In the genomic region with DNA sequence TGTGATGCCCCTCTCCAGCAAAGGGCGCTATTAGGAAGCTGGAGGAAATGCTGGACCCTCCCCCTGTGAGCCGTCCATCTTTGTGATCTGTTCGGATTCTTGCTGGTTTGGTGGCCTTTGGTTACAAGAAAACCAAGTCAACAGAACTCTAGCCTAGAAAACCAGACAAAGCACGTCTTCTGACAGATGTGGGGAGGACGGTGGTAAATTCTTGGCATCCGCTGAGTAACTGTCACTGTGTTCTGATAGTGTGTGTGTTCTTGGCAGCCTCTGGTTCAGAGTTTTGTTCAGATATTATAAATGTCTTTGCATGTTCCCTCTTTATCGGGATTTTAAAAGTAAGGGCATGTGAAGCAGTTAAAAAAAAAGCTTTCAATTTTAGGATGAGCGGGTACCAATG, we compare ENCODE assay signal across 29 mouse cellular contexts.
DNase-seq lines count a peak whose midpoint lies in the region; ATAC-seq and TF ChIP-seq lines count a peak whose summit lies in the region.
"Had no signal": no experiment of that assay in that cellular context is flagged by ENCODE, and none has a peak within 500 bp of the region (broad histone marks: within the 10 kb centered on the region; RNA-seq: fewer than 3 reads in every experiment).

No protein-coding gene starts in this region.

- H3K27ac ChIP-seq in gastrocnemius, adult 2 months = peak overlapping the region; percentile 61
- no peak overlapping the region for H3K27ac ChIP-seq in lung, embryonic 14.5 days (ENCODE audit: low read depth)
- H3K27ac ChIP-seq: forebrain, embryonic 13.5 days; heart, embryonic 13.5 days; kidney, embryonic 15.5 days; neural tube, embryonic 12.5 days; stomach, postnatal 0 days had no signal

- H3K9me3 ChIP-seq in lung, embryonic 14.5 days (ENCODE audit: low read depth, low read length) = no peaks in the 10 kb centered on the region
- H3K9me3 ChIP-seq: forebrain, embryonic 13.5 days; G1E; heart, embryonic 13.5 days; kidney, embryonic 15.5 days; neural tube, embryonic 12.5 days had no signal

- H3K4me2 ChIP-seq in lung, embryonic 14.5 days = no peak overlapping the region
- H3K4me2 ChIP-seq: forebrain, embryonic 13.5 days; heart, embryonic 13.5 days; kidney, embryonic 15.5 days; liver, embryonic 11.5 days; midbrain, embryonic 11.5 days; neural tube, embryonic 12.5 days had no signal

- ATAC-seq in lung, embryonic 14.5 days (ENCODE audit: insufficient read depth) = peak; percentile 45; the same call in 1 of the 2 replicates
- no peak for ATAC-seq in monocyte, adult 5-6 weeks (replicated peaks; ENCODE audit: insufficient number of reproducible peaks, low FRiP score, low TSS enrichment, poor library complexity, severe bottlenecking)
- ATAC-seq: forebrain, embryonic 13.5 days; hindbrain, embryonic 16.5 days; midbrain, embryonic 16.5 days had no signal

- no peak overlapping the region for H3K4me3 ChIP-seq in gastrocnemius, adult 2 months
- no peak overlapping the region for H3K4me3 ChIP-seq in lung, embryonic 14.5 days (ENCODE audit: low read depth, low read length)
- H3K4me3 ChIP-seq: forebrain, embryonic 13.5 days; heart, embryonic 13.5 days; kidney, embryonic 15.5 days; myocyte; neural tube, embryonic 12.5 days had no signal

- whole genome bisulfite sequencing in lung, embryonic 14.5 days = 51% methylated on average over 8 of the region's 8 CpGs

- H3K27me3 ChIP-seq in lung, embryonic 14.5 days (ENCODE audit: insufficient read depth, low read length) = no peaks in the 10 kb centered on the region
- H3K27me3 ChIP-seq: forebrain, embryonic 13.5 days; heart, embryonic 13.5 days; kidney, embryonic 15.5 days; neural tube, embryonic 12.5 days had no signal

- no peaks in the 10 kb centered on the region for H3K36me3 ChIP-seq in lung, embryonic 14.5 days (ENCODE audit: insufficient read depth)
- H3K36me3 ChIP-seq: G1E; heart, embryonic 13.5 days; kidney, embryonic 15.5 days; neural tube, embryonic 12.5 days had no signal

- intact Hi-C loops in gastrocnemius, adult 2 months (cut with DNase I) = no loop called here

- peaks cover 6% of the 10 kb centered on the region for H3K4me1 ChIP-seq in lung, embryonic 14.5 days (ENCODE audit: insufficient read depth)

- DNase-seq in gastrocnemius, adult 2 months = no peak
- DNase-seq in gastrocnemius, postnatal 10 days = no peak
- peak; percentile 68 for DNase-seq in lung, embryonic 14.5 days
- DNase-seq in lung, postnatal 14 days = no peak
- peak; percentile 44 for DNase-seq in thymus, postnatal 0 days (ENCODE audit: low spot score)
- no peak for DNase-seq in thymus, adult 18-20 months
- DNase-seq: adrenal gland, adult 8-10 months; cerebellum, adult 8-10 months; cerebellum, postnatal 25 days; gastrocnemius, postnatal 36 days; heart, postnatal 14 days; kidney, adult 18-20 months; kidney, postnatal 36 days; layer of hippocampus, adult 9-11 months; right cerebral cortex, adult 18-20 months; thymus, adult 2 months; thymus, postnatal 4 days had no signal

- no peak for TF ChIP-seq CTCF in gastrocnemius, adult 2 months (IDR thresholded peaks at IDR 0.05)
- 0 out of 2 replicates have a peak, but pooled peaks have one; percentile 3 for TF ChIP-seq CTCF in lung, embryonic 14.5 days (IDR thresholded peaks at IDR 0.05; ENCODE audit: low read depth)

- H3K9ac ChIP-seq in lung, embryonic 14.5 days = no peak overlapping the region
- H3K9ac ChIP-seq: forebrain, embryonic 13.5 days; heart, embryonic 13.5 days; kidney, embryonic 15.5 days; neural tube, embryonic 12.5 days had no signal

Comparison
In these comparisons a context has a peak if more than half of its experiments do, and no peak if none do; other contexts are left out.
1. DNase-seq: peak in lung, embryonic 14.5 days (single experiment) and thymus, postnatal 0 days (single experiment); none in gastrocnemius, adult 2 months (single experiment), gastrocnemius, postnatal 10 days (single experiment), lung, postnatal 14 days (single experiment) and thymus, adult 18-20 months (0 of 2).